Mouse (Mus musculus) limb, embryonic 11.5 days (tissue): Measurements from ENCODE around the gene Fgl2. TPM values are rescaled to one million over a fixed set of nuclear protein-coding genes. Genes with fewer than 3 reads are reported as not detected.
"Not testable (repeated sequence)": the region's sequence is repeated elsewhere in the genome, so short reads cannot be mapped to it uniquely, and the experiment has no call there.

ENCODE experiments used
- ATAC-seq: fragments of 200-750 bp; cut with Nextera tagmentation; 2 replicates; pipeline ENCODE4 v1.8.0; 2017; ENCODE audit warnings: low read depth; ENCODE audit not compliant: insufficient number of reproducible peaks, low FRiP score, low TSS enrichment
- DNase-seq: peaks from one replicate; pipeline ENCODE4 v3.0.0-alpha.2; 2015; ENCODE audit warnings: low spot score
- H3K27ac ChIP-seq: fragments of 300-500 bp; sonication (generic); replicated peaks from 2 replicates; pipeline ENCODE4 v1.5.1; 2014; ENCODE audit warnings: low read depth, mild to moderate bottlenecking, low read length
- H3K27me3 ChIP-seq: fragments of 300-500 bp; sonication (generic); 2 replicates; pipeline ENCODE4 v1.6.1; 2014; ENCODE audit warnings: mild to moderate bottlenecking, low read length, mixed read lengths; ENCODE audit not compliant: control insufficient read depth, insufficient read depth
- H3K36me3 ChIP-seq: fragments of 300-500 bp; sonication (generic); 2 replicates; pipeline ENCODE4 v1.6.1; 2014; ENCODE audit warnings: mild to moderate bottlenecking, low read length, moderate library complexity, mixed read lengths; ENCODE audit not compliant: control insufficient read depth, insufficient read depth
- H3K4me1 ChIP-seq: fragments of 300-500 bp; sonication (generic); 2 replicates; pipeline ENCODE4 v1.6.1; 2014; ENCODE audit warnings: low read length, mixed read lengths; ENCODE audit not compliant: control insufficient read depth, insufficient read depth
- H3K4me2 ChIP-seq: fragments of 300-500 bp; sonication (generic); 2 replicates; pipeline ENCODE4 v1.6.1; 2014; ENCODE audit warnings: low read depth, mild to moderate bottlenecking, moderate library complexity; ENCODE audit not compliant: severe bottlenecking
- H3K4me3 ChIP-seq: fragments of 300-500 bp; sonication (generic); 2 replicates; pipeline ENCODE4 v1.5.1; 2014; ENCODE audit warnings: low read depth, low read length
- H3K9ac ChIP-seq: fragments of 300-500 bp; sonication (generic); 2 replicates; pipeline ENCODE4 v1.6.1; 2014; ENCODE audit warnings: mild to moderate bottlenecking, low read length
- H3K9me3 ChIP-seq: fragments of 300-500 bp; sonication (generic); 2 replicates; pipeline ENCODE4 v1.6.1; 2016; ENCODE audit warnings: low read length; ENCODE audit not compliant: control insufficient read depth
- WGBS: fragments of 180-500 bp; shearing (Covaris S2); extraction: QIAGEN DNeasy Blood & Tissue Kit; methylation state at CpG from one replicate; pipeline ENCODE4 v1.1.7; 2014; 5-methylcytosine and 5-hydroxymethylcytosine counted together
- polyA plus RNA-seq: library from polyadenylated mRNA; unstranded; fragments of >200 nt; fragmentation: Nextera tagmentation; extraction: Ambion mirVana; gene quantifications from 2 replicates; pipeline ENCODE4 v1.2.1, GENCODE M21; 2014

The Fgl2 gene
- 0.21 and 0.23 TPM in 2 replicates for polyA plus RNA-seq

- ATAC-seq (peak; percentile 75), DNase-seq (peak; percentile 71)
- H3K27ac ChIP-seq, result no peak within 1 kb of the TSS
- 0 out of 2 replicates have a peak, but pooled peaks cover 5% of the 10 kb centered on the region for H3K27me3 ChIP-seq
- H3K9ac ChIP-seq, result peak within 1 kb of the TSS; percentile 66
- 7% methylated on average over 31 of the region's 31 CpGs for WGBS
- no peaks in the 10 kb centered on the region for H3K4me1 ChIP-seq
- H3K4me3 ChIP-seq, result peak within 1 kb of the TSS; percentile 36
- no peaks in the 10 kb centered on the region for H3K9me3 ChIP-seq
- H3K4me2 ChIP-seq, result peak within 1 kb of the TSS; percentile 77
- no peaks in the 10 kb centered on the region for H3K36me3 ChIP-seq
These were observed at the start of gene Fgl2 for GRCm38 (mm10) chr5:21372493-21373179. Fgl2 (plus strand) TSS chr5:21372642.

GRCm38 (mm10) chr5:21326494-21326893, 45.9 kb upstream of the Fgl2 start:
- DNase-seq, result peak; percentile 76
- Histone ChIP-seq H3K36me3 (no peaks in the 10 kb centered on the region), H3K27ac (no peak overlapping the region), H3K4me2 (no peak overlapping the region), H3K27me3 (no peaks in the 10 kb centered on the region), H3K4me1 (no peaks in the 10 kb centered on the region), H3K4me3 (no peak overlapping the region), H3K9ac (no peak overlapping the region), H3K9me3 (no peaks in the 10 kb centered on the region)
- 37% methylated on average over 1 of the region's 1 CpGs for WGBS
- ATAC-seq, result no peak

DNA sequence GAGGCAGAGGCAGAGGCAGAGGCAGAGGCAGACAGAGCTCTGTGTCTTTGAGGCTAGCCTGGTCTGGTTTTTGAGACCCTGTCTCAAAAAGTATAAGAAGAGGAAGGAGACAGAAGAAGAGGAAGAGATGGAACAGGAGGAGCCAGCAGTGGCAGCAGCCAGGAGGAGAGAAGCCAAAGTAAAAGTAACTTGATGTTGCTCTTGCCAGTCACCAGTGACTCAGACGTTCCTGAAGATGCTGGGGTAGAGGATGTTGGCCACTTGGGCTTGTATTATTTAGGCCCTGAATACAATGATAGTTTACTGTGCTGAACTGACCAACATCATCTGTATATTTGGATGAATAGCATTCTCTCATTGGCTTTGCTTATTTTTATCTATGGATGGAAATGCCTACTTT, 43.9 kb upstream of the Fgl2 start:
- H3K4me1 ChIP-seq, result no peaks in the 10 kb centered on the region
- no peak for DNase-seq
- H3K27me3 ChIP-seq, result no peaks in the 10 kb centered on the region
- no peaks in the 10 kb centered on the region for H3K36me3 ChIP-seq
- no peak overlapping the region for H3K9ac ChIP-seq
- no peak overlapping the region for H3K4me2 ChIP-seq
- 88% methylated on average over 1 of the region's 1 CpGs for WGBS
- no peaks in the 10 kb centered on the region for H3K9me3 ChIP-seq
- ATAC-seq, result no peak
- H3K4me3 ChIP-seq, result no peak overlapping the region
- H3K27ac ChIP-seq, result no peak overlapping the region

- no peak overlapping the region for H3K4me3 ChIP-seq
- no peak overlapping the region; the same call in 1 of the 2 replicates for H3K9ac ChIP-seq
- no peak overlapping the region for H3K4me2 ChIP-seq
- H3K4me1 ChIP-seq, result no peaks in the 10 kb centered on the region
- no peaks in the 10 kb centered on the region for H3K9me3 ChIP-seq
- DNase-seq (no peak), ATAC-seq (no peak)
- H3K27ac ChIP-seq, result no peak overlapping the region
- no peaks in the 10 kb centered on the region for H3K36me3 ChIP-seq
- no peaks in the 10 kb centered on the region for H3K27me3 ChIP-seq
- WGBS, result 54% methylated on average over 11 of the region's 11 CpGs
These were observed 42.5 kb upstream of the Fgl2 start for GRCm38 (mm10) chr5:21329672-21330665.

- no peaks in the 10 kb centered on the region for H3K27me3 ChIP-seq
- H3K9me3 ChIP-seq, result no peaks in the 10 kb centered on the region
- no peak for DNase-seq
- H3K36me3 ChIP-seq, result no peaks in the 10 kb centered on the region
- no peak for ATAC-seq
- no peaks in the 10 kb centered on the region for H3K4me1 ChIP-seq
- no peak overlapping the region for H3K9ac ChIP-seq
- no peak overlapping the region for H3K27ac ChIP-seq
- no peak overlapping the region for H3K4me2 ChIP-seq
- 94% methylated on average over 5 of the region's 5 CpGs for WGBS
- H3K4me3 ChIP-seq, result no peak overlapping the region
These were observed 40.8 kb upstream of the Fgl2 start for GRCm38 (mm10) chr5:21331656-21332055.

- Histone ChIP-seq H3K27me3 (no peaks in the 10 kb centered on the region), H3K4me1 (no peaks in the 10 kb centered on the region), H3K4me2 (no peak overlapping the region), H3K9ac (no peak overlapping the region), H3K9me3 (no peaks in the 10 kb centered on the region), H3K27ac (no peak overlapping the region), H3K36me3 (no peaks in the 10 kb centered on the region), H3K4me3 (no peak overlapping the region)
- 74% methylated on average over 1 of the region's 1 CpGs for WGBS
- DNase-seq (no peak), ATAC-seq (no peak)
These were observed 40.3 kb upstream of the Fgl2 start for GRCm38 (mm10) chr5:21332119-21332518.

DNA sequence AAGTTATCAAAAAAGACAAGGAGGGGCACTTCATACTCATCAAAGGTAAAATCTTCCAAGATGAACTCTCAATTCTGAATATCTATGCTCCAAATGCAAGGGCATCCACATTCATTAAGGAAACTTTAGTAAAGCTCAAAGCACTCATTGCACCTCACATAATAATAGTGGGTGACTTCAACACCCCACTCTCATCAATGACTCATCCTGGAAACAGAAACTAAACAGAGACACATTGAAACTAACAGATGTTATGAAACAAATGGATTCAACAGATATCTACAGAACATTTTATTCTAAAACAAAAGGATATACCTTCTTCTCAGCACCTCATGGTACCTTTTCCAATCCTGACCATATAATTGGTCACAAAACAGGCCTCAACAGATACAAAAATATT, 30.2 kb upstream of the Fgl2 start:
- ATAC-seq, H3K27me3 ChIP-seq, H3K4me1 ChIP-seq, H3K36me3 ChIP-seq, H3K27ac ChIP-seq, H3K9me3 ChIP-seq, H3K4me3 ChIP-seq, DNase-seq, H3K4me2 ChIP-seq, H3K9ac ChIP-seq: not testable (repeated sequence)

DNA sequence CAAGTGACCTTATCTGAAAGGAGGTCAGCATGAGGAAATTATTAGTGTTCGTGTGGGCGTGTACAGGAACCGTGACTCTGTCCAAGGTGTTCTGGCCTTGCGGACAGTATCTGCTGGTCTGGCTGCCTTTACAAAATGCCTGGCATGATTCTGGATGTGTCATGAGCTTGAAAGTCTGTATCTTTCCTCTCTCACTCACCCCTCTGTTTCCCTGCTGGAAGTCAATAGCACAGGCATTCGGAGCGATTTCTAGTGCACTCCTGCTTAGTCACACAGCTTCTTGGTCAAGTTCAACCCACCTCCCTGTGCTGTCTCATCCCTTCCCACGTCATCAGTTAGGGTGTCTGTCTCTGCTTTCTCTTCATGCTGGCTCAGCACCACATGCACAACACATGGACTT, 24.1 kb upstream of the Fgl2 start:
- no peaks in the 10 kb centered on the region for H3K36me3 ChIP-seq
- no peak overlapping the region for H3K27ac ChIP-seq
- H3K4me2 ChIP-seq, result no peak overlapping the region
- no peaks in the 10 kb centered on the region for H3K27me3 ChIP-seq
- H3K4me3 ChIP-seq, result no peak overlapping the region
- no peaks in the 10 kb centered on the region for H3K9me3 ChIP-seq
- WGBS, result 87% methylated on average over 7 of the region's 7 CpGs
- DNase-seq (no peak), ATAC-seq (no peak)
- no peak overlapping the region for H3K9ac ChIP-seq
- no peaks in the 10 kb centered on the region for H3K4me1 ChIP-seq
